Mouse (Mus musculus) forebrain, embryonic 11.5 days (tissue): Measurements from ENCODE around the gene Neurl4. TPM values are rescaled to one million over a fixed set of nuclear protein-coding genes. Genes with fewer than 3 reads are reported as not detected.
A peak's percentile ranks its signal among the peaks of the same experiment; 100 is the strongest.

Experiments
- ATAC-seq: fragments of 200-750 bp; cut with Nextera tagmentation; replicated peaks from 2 replicates; pipeline ENCODE4 v1.8.0; 2017; ENCODE audit warnings: moderate TSS enrichment; ENCODE audit not compliant: low FRiP score
- DNase-seq: peaks from one replicate; pipeline ENCODE4 v3.0.0-alpha.2; 2017; ENCODE audit warnings: low spot score
- H3K27ac ChIP-seq: fragments of 300-500 bp; sonication (generic); 2 replicates; pipeline ENCODE4 v1.5.1; 2014; ENCODE audit warnings: low read depth, low read length
- H3K27me3 ChIP-seq: fragments of 300-500 bp; sonication (generic); 2 replicates; pipeline ENCODE4 v1.6.1; 2014; ENCODE audit warnings: mild to moderate bottlenecking, low read length, mixed read lengths; ENCODE audit not compliant: control insufficient read depth, insufficient read depth
- H3K36me3 ChIP-seq: fragments of 300-500 bp; sonication (generic); 2 replicates; pipeline ENCODE4 v1.6.1; 2014; ENCODE audit warnings: mild to moderate bottlenecking, low read length, moderate library complexity, mixed read lengths; ENCODE audit not compliant: control insufficient read depth, insufficient read depth
- H3K4me1 ChIP-seq: fragments of 300-500 bp; sonication (generic); replicated peaks from 2 replicates; pipeline ENCODE4 v1.6.1; 2014; ENCODE audit warnings: low read length, mixed read lengths; ENCODE audit not compliant: control insufficient read depth, insufficient read depth
- H3K4me2 ChIP-seq: fragments of 300-500 bp; sonication (generic); 2 replicates; pipeline ENCODE4 v1.6.1; 2014; ENCODE audit warnings: low read depth, mild to moderate bottlenecking, low read length, moderate library complexity, mixed read lengths; ENCODE audit not compliant: severe bottlenecking
- H3K4me3 ChIP-seq: fragments of 300-500 bp; sonication (generic); 2 replicates; pipeline ENCODE4 v1.5.1; 2014; ENCODE audit warnings: low read depth, low read length
- H3K9ac ChIP-seq: fragments of 300-500 bp; sonication (generic); 2 replicates; pipeline ENCODE4 v1.6.1; 2014; ENCODE audit warnings: low read length
- H3K9me3 ChIP-seq: fragments of 300-500 bp; sonication (generic); 2 replicates; pipeline ENCODE4 v1.6.1; 2016; ENCODE audit warnings: low read length, mixed read lengths; ENCODE audit not compliant: control insufficient read depth
- WGBS: fragments of 180-500 bp; shearing (Covaris S2); extraction: QIAGEN DNeasy Blood & Tissue Kit; methylation state at CpG from one replicate; pipeline ENCODE4 v1.1.7; 2014; 5-methylcytosine and 5-hydroxymethylcytosine counted together
- polyA plus RNA-seq: library from polyadenylated mRNA; unstranded; fragments of >200 nt; fragmentation: Nextera tagmentation; extraction: Ambion mirVana; gene quantifications from 2 replicates; pipeline ENCODE4 v1.2.1, GENCODE M21; 2014

The Neurl4 gene
- polyA plus RNA-seq, 1 experiment from 2014 or later = 23.0 TPM

DNA sequence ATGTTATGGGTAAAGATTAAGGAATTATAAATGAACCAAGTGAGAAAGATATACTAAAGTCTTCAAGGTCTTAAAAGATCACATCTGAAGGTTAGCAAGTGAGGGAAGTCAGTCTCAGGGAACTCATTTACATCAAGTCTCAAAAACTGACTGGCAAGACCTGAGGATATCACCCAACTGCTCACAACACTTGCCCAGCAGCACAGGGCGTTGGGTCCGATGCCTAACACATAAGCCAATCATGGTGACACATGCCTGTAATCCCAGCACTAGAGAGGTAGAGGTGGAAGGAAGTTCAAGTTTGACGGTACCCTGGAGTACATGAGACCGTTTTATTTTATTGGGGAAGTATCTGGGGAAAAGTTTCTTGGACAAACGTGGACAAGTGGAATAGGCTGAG, 17.2 kb downstream of the Neurl4 start:
- Histone ChIP-seq H3K36me3 (peaks cover 15% of the 10 kb centered on the region), H3K4me1 (peaks cover 32% of the 10 kb centered on the region), H3K27me3 (no peaks in the 10 kb centered on the region), H3K9ac (no peak overlapping the region), H3K4me2 (no peak overlapping the region), H3K27ac (no peak overlapping the region), H3K9me3 (no peaks in the 10 kb centered on the region), H3K4me3 (no peak overlapping the region)
- WGBS = 90% methylated on average over 5 of the region's 5 CpGs
- DNase-seq (no peak), ATAC-seq (no peak)

DNA sequence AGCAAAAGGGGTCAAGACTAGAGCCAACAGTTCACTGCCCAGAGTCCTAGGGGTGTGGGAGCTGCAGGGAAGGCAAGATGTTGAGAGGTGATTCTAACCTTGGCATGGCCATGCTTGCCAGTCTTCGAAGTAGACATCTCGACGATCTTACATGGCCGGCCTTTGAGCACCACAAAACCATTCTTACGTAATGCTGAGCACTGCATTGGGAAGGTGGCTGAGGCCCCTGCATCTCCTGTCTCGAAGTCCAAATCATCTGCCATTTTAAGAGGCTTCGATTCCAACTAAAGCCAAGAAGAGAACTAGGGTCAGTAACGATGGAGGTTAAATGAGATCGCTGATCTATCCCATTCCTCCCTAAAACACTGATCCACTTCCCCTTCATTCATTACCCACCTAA, 18.2 kb downstream of the Neurl4 start:
- no peak overlapping the region; the same call in 1 of the 2 replicates for H3K27ac ChIP-seq
- no peak for DNase-seq
- peaks cover 15% of the 10 kb centered on the region for H3K36me3 ChIP-seq
- H3K9ac ChIP-seq = peak overlapping the region; percentile 95
- H3K9me3 ChIP-seq = no peaks in the 10 kb centered on the region
- H3K4me2 ChIP-seq = peak overlapping the region; percentile 93
- WGBS = 87% methylated on average over 9 of the region's 9 CpGs
- peak overlapping the region; percentile 97 for H3K4me3 ChIP-seq
- no peaks in the 10 kb centered on the region for H3K27me3 ChIP-seq
- H3K4me1 ChIP-seq = peaks cover 28% of the 10 kb centered on the region
- no peak for ATAC-seq

DNA sequence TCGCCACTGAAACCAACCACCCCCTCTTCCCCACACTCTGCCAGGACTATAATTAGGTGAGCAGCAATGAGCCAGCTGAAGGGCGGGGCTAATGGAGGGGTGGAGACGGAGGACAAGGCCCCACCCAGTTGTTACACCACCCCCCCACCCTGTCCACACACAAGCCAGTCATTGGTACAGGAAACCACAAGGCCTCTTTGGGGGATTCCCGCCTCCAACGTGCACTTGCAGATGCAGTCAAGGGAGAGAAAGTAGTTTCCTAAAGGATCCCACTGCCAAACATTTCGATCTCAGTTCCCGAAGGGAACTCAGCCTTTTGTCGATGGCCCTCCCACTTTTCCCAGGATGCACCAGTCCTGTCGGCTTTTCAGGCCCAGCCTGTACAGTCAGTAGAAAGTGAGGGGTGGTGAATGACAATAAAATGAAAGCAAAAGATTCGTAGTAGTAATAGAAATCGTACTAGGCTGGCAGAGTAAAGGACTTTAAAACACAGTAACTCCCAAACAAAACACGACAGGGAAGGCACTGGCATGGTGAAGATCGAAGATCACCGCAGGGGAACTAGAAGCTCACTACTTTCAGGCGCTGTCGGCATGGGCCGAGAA, 18.9 kb downstream of the Neurl4 start:
- WGBS = 2% methylated on average over 17 of the region's 17 CpGs
- peak; percentile 82 for DNase-seq
- H3K27ac ChIP-seq = peak overlapping the region; percentile 91
- peak overlapping the region; percentile 93 for H3K4me2 ChIP-seq
- H3K36me3 ChIP-seq = peaks cover 15% of the 10 kb centered on the region
- H3K4me1 ChIP-seq = peaks cover 25% of the 10 kb centered on the region
- no peaks in the 10 kb centered on the region for H3K27me3 ChIP-seq
- no peaks in the 10 kb centered on the region for H3K9me3 ChIP-seq
- no peak for ATAC-seq
- H3K9ac ChIP-seq = peak overlapping the region; percentile 95
- peak overlapping the region; percentile 97 for H3K4me3 ChIP-seq

DNA sequence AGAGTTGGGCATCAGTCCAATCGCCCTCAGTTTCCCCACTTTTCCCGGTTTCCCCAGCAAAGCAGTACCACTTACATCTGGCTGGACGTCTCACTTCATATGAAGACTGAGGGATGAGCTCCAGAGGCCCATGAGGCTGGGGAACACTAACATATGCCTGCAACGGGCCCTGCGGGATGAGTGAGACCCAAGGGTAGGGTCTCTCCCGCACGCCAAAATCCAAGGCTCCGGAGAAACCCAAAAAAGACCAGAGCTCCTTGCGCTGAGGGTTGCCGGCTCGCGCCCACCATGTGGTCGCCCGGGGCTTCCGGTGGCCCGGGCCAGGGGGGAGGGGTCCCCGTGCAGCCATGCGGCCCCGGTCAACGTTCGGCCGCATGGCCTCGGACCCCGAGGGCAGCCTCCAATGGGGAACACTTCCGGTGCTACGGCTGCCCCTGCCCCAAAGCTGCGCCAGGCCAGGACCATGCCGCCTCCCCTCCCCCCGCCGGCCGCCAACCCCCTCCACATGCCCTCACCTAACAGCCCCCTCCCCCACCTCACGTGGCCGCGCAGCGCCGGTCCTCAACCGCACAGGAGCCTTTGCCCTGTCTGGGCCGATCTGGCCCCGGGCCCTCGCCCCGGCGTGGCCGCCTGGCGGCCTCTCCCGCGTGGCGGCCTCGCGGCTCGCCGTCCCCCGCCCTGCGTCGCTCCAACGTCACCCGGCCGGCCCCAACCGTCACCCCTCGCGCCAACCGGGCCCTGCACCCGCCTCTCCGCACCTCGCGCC, 19.6 kb downstream of the Neurl4 start:
- Histone ChIP-seq H3K9me3 (no peaks in the 10 kb centered on the region), H3K4me2 (peak overlapping the region; percentile 93), H3K36me3 (peaks cover 15% of the 10 kb centered on the region), H3K27ac (peak overlapping the region; percentile 91), H3K27me3 (no peaks in the 10 kb centered on the region), H3K4me1 (peaks cover 20% of the 10 kb centered on the region), H3K4me3 (peak overlapping the region; percentile 97), H3K9ac (peak overlapping the region; percentile 95)
- WGBS = under 1% methylated on average over 58 of the region's 65 CpGs
- peak; percentile 35 for ATAC-seq
- peak; percentile 87 for DNase-seq

DNA sequence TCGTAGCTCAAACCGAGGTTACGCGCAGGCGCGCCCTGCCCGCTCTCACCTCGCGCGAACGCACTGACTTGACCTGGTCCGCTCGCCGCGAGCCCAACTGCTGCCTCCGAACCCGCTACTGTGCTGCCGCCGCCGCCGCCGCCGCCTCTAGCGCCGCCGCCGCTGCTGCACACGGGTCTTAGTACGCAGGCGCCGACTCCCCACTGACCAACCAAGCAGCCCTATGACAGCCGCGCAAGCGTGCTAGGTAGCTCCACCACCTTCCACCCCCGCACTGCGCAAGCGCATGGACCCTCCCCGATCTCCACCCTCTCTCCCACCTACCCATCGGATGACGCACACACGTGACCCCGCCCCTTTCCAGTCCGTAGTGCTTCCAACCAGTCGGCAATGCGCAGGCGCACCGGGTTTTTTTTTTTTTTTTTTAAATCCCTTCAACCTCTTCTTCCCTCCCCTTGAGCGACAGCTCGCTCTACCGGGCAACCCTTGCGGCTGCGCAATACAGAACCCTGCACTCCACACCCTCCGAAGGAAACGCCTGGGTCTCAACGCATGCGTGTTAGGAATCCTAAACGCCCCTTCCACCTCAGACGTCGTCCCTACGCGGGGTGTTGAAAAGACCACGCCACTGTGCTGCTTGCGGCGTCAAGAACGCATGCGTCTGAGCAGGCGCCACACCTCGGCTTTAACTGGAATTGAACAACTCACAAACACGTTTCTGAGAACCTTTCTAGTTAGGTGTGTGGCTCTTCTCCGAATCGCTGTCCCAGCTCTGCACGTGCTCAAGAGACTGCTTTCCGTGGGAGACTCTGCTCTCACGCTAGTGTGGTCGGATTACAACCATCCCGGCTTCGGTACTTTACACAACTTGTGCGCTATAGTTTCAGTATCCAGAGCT, 20.5 kb downstream of the Neurl4 start, which contains the start of gene Eif5a:
TSS of gene Eif5a (minus strand) at position 845 of the 898 bp plus-strand sequence.
- Histone ChIP-seq H3K4me2 (peak within 1 kb of the TSS; percentile 93), H3K27ac (peak within 1 kb of the TSS; percentile 94), H3K9ac (peak within 1 kb of the TSS; percentile 95), H3K4me3 (peak within 1 kb of the TSS; percentile 97), H3K4me1 (peaks cover 14% of the 10 kb centered on the region), H3K9me3 (no peaks in the 10 kb centered on the region), H3K36me3 (peaks cover 7% of the 10 kb centered on the region), H3K27me3 (no peaks in the 10 kb centered on the region)
- ATAC-seq (peak; percentile 96), DNase-seq (peak; percentile 100)
- under 1% methylated on average over 78 of the region's 78 CpGs for WGBS

DNA sequence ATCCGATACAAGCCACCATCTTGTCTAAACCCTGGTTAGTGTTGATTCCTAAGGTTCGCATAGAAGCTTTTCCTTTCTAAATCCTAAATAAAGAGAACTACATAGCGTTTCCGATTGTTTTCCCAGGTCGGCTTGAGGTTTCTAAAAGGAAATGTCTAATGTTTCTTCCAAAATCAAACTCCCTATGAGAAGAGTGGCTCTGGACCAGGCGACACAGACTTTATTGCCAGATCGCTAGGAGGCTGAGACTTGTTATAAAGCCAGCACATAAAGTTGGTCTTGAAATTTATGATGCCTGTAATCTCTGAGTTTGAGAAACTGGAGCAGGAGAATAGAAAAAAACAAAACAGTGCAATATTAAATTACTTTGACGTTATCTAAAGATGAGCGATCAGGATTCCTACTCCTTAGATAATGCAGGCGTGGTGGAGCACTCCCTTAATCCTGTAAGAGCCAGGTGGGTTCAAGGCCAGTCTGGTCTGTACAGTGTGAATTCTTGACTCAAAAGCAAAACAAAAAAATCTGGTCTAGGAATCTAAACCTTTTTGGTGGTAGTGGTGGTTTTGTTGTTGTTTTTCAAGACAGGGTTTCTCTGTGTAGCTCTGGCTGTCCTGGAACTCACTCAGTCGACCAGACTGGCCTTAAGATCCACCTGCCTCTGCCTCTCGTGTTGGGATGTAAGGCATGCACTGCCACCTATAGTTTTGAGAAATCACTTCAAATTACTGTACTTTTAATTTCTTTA, 21.3 kb downstream of the Neurl4 start:
- ATAC-seq (no peak), DNase-seq (no peak)
- Histone ChIP-seq H3K27ac (peak overlapping the region; percentile 94), H3K4me3 (peak overlapping the region; percentile 97), H3K4me1 (peaks cover 14% of the 10 kb centered on the region), H3K27me3 (no peaks in the 10 kb centered on the region), H3K9ac (peak overlapping the region; percentile 69), H3K36me3 (peaks cover 7% of the 10 kb centered on the region), H3K4me2 (peak overlapping the region; percentile 93), H3K9me3 (no peaks in the 10 kb centered on the region)
- WGBS = 5% methylated on average over 12 of the region's 12 CpGs

DNA sequence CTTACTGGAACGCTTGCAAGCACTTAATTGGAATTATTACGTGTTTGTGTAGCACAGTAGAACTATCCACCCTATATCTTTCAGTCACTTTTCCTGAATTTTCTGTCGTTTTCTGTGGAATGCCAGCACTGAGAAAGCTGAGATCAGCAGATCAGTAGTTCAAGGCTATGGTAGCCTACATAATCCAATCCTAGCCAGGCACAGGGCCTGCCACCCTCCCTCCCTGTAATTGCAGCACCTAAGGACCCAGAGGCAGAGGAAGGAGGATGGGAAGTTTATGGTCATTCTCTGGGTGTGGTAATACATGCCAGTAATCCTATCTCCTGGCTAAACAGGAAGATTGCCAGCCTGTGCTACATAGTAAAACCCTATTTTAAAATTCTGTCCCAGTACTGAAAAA, 21.9 kb downstream of the Neurl4 start:
- Histone ChIP-seq H3K4me1 (peaks cover 14% of the 10 kb centered on the region), H3K4me2 (peak overlapping the region; percentile 93; the same call in 1 of the 2 replicates), H3K9ac (peak overlapping the region; percentile 69; the same call in 1 of the 2 replicates), H3K27ac (no peak overlapping the region), H3K36me3 (peaks cover under 1% of the 10 kb centered on the region; the same call in 1 of the 2 replicates), H3K9me3 (no peaks in the 10 kb centered on the region), H3K4me3 (no peak overlapping the region), H3K27me3 (no peaks in the 10 kb centered on the region)
- ATAC-seq (no peak), DNase-seq (no peak)
- WGBS = 72% methylated on average over 3 of the region's 3 CpGs

DNA sequence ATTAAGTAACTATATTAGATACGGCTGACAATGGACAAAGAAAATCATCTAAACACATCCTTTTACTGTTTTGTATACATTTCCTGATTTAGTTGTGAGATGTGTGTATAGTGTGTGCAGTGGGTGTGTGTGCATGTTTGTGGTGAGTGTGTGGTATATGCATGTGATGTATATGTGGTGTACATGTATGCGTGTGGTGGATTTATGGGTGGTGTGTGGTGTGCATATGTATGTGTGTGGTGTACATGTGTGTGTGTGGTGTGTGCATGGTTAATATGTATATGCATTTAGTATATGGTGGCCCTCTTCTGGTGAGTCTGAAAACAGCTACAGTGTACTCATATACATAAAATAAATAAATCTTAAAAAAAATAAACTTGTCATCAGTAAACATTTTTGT, 26.6 kb downstream of the Neurl4 start:
- no peaks in the 10 kb centered on the region for H3K9me3 ChIP-seq
- no peak overlapping the region for H3K27ac ChIP-seq
- no peak overlapping the region for H3K9ac ChIP-seq
- ATAC-seq (no peak), DNase-seq (no peak)
- H3K4me3 ChIP-seq = no peak overlapping the region
- H3K4me1 ChIP-seq = peaks cover 3% of the 10 kb centered on the region; the same call in 1 of the 2 replicates
- H3K27me3 ChIP-seq = no peaks in the 10 kb centered on the region
- H3K36me3 ChIP-seq = no peaks in the 10 kb centered on the region
- no peak overlapping the region for H3K4me2 ChIP-seq
- 94% methylated on average over 2 of the region's 2 CpGs for WGBS
